Mouse (Mus musculus) midbrain, embryonic 15.5 days (tissue): Measurements from ENCODE around the gene Sphk1. TPM values are rescaled to one million over a fixed set of nuclear protein-coding genes. Genes with fewer than 3 reads are reported as not detected.
A peak's percentile ranks its signal among the peaks of the same experiment; 100 is the strongest.

Experiments used
- ATAC-seq: fragments of 200-750 bp; cut with Nextera tagmentation; replicated peaks from 2 replicates; pipeline ENCODE4 v1.8.0; 2017; ENCODE audit warnings: moderate TSS enrichment
- H3K27ac ChIP-seq: fragments of 300-500 bp; sonication (generic); 2 replicates; pipeline ENCODE4 v1.5.1; 2015; ENCODE audit warnings: mild to moderate bottlenecking, inconsistent platforms
- H3K27me3 ChIP-seq: fragments of 300-500 bp; sonication (generic); replicated peaks from 2 replicates; pipeline ENCODE4 v1.6.1; 2015; ENCODE audit warnings: inconsistent platforms
- H3K36me3 ChIP-seq: fragments of 300-500 bp; sonication (generic); replicated peaks from 2 replicates; pipeline ENCODE4 v1.6.1; 2015; ENCODE audit warnings: inconsistent platforms
- H3K4me1 ChIP-seq: fragments of 300-500 bp; sonication (generic); 2 replicates; pipeline ENCODE4 v1.6.1; 2015; ENCODE audit warnings: inconsistent platforms
- H3K4me2 ChIP-seq: fragments of 300-500 bp; sonication (generic); 2 replicates; pipeline ENCODE4 v1.6.1; 2015; ENCODE audit warnings: inconsistent platforms, mild to moderate bottlenecking, moderate library complexity
- H3K4me3 ChIP-seq: fragments of 300-500 bp; sonication (generic); 2 replicates; pipeline ENCODE4 v1.5.1; 2015; ENCODE audit warnings: mild to moderate bottlenecking, inconsistent platforms
- H3K9ac ChIP-seq: fragments of 300-500 bp; sonication (generic); 2 replicates; pipeline ENCODE4 v1.6.1; 2015; ENCODE audit warnings: mild to moderate bottlenecking, inconsistent platforms
- H3K9me3 ChIP-seq: fragments of 300-500 bp; sonication (generic); 2 replicates; pipeline ENCODE4 v1.6.1; 2016; ENCODE audit warnings: inconsistent platforms
- WGBS: fragments of 180-500 bp; shearing (Covaris S2); methylation state at CpG from one replicate; pipeline ENCODE4 v1.1.7; 2015; ENCODE audit warnings: mixed read lengths; 5-methylcytosine and 5-hydroxymethylcytosine counted together
- polyA plus RNA-seq: library from polyadenylated mRNA; unstranded; fragments of >200 nt; fragmentation: Nextera tagmentation; extraction: Ambion mirVana; gene quantifications from 2 replicates; pipeline ENCODE4 v1.2.1, GENCODE M21; 2015

The Sphk1 gene
- polyA plus RNA-seq, 1 experiment from 2014 or later, result 5.3 TPM

DNA sequence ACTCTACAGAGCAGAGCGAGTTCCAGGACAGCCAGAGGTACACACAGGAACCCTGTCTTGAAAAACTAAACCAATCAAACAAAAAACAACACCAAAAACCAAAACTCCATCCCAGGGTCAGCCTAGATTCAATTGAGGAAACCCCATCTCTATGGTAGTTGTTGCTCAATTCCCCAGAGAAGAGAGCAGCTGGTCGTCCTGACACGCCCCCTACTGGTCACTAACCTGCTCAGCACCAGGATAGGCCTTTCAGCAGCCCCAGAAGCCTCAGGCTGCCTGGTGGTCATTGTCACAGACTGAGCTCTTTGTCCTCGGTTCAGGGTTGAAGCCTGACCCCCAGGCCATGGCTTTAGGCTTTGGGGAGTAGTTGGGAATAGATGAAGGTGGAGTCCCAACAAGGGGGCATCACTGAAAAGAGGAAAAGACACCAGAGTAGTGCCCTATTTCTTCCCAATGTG, 36.9 kb upstream of the Sphk1 start, which contains the start of gene Prpsap1:
Prpsap1 (minus strand) TSS at position 408 of the 458 bp plus-strand sequence.
- WGBS, result 25% methylated on average over 4 of the region's 4 CpGs
- no peak within 1 kb of the TSS for H3K4me3 ChIP-seq
- H3K9me3 ChIP-seq, result no peaks in the 10 kb centered on the region

DNA sequence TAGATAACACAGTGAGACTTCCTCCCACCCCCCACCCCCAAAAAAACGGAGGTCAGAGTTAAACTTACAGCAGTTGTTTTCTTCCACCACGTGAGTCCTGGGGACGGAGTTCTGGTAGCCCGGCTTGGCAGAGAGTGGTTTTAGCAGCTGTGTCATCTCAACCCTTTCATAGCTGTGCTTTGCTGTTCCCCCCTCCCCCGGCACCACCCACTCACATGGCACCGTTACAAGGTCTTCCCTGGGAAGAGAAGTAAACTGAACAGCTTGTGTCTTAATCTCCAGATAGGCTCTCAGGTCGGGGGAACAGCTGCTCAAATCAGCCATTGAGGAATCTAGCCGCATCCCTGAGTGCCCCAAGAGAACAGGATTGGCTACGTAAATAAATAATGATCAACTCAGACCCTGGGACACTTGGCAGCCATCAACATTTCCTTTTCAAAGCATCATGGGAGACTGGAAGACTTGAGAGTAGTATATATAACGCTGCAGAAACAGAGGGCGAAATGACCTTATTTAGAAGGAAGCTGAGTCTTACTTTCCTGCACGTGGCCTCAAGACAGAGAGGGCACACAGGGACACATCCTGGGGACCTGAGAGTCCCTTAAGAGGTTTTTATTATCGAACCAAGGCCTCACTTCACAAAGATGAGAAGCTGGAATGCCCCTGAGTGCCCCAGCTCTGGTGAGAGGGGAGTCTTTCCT, 36.1 kb upstream of the Sphk1 start:
- H3K27ac ChIP-seq, result peak overlapping the region; percentile 19; the same call in 1 of the 2 replicates
- WGBS, result 44% methylated on average over 13 of the region's 13 CpGs
- no peaks in the 10 kb centered on the region for H3K27me3 ChIP-seq

More for the DNA sequence above, 36.9 kb upstream of the Sphk1 start, which contains the start of gene Prpsap1:
- Histone ChIP-seq H3K9ac (no peak within 1 kb of the TSS), H3K36me3 (no peaks in the 10 kb centered on the region), H3K4me1 (peaks cover 10% of the 10 kb centered on the region), H3K27me3 (no peaks in the 10 kb centered on the region), H3K27ac (peak within 1 kb of the TSS; percentile 19; the same call in 1 of the 2 replicates), H3K4me2 (no peak within 1 kb of the TSS)
- ATAC-seq, result no peak

DNA sequence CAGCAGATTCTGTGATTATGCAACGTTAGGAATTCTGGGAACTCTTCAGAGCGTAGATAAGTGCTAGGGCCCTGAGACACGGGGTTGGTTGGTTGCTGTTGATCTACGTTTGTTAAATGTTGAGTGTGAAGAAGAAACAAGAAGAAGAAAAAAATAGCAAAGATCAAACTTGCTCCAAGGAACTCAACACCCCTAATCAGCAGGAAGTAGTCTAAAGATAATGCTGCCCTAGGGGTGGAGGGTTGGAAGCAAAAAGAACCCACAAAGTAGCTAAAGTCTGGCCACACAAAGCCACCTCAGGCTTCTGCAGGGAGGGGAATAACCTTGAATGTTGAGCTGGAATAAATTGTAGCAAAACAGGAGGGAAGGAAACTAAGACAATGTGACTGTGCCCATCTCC, 33.4 kb upstream of the Sphk1 start:
- 94% methylated on average over 4 of the region's 4 CpGs for WGBS
- no peak overlapping the region for H3K27ac ChIP-seq
- no peak overlapping the region for H3K9ac ChIP-seq
- no peak overlapping the region for H3K4me3 ChIP-seq
- ATAC-seq, result no peak
- no peak overlapping the region for H3K4me2 ChIP-seq
- no peaks in the 10 kb centered on the region for H3K9me3 ChIP-seq
- H3K4me1 ChIP-seq, result no peaks in the 10 kb centered on the region
- H3K27me3 ChIP-seq, result no peaks in the 10 kb centered on the region
- H3K36me3 ChIP-seq, result no peaks in the 10 kb centered on the region

More for the DNA sequence above, 36.1 kb upstream of the Sphk1 start:
- no peaks in the 10 kb centered on the region for H3K36me3 ChIP-seq
- no peak overlapping the region for H3K9ac ChIP-seq
- peaks cover 4% of the 10 kb centered on the region for H3K4me1 ChIP-seq
- no peak for ATAC-seq
- no peak overlapping the region for H3K4me3 ChIP-seq
- no peak overlapping the region for H3K4me2 ChIP-seq
- no peaks in the 10 kb centered on the region for H3K9me3 ChIP-seq

DNA sequence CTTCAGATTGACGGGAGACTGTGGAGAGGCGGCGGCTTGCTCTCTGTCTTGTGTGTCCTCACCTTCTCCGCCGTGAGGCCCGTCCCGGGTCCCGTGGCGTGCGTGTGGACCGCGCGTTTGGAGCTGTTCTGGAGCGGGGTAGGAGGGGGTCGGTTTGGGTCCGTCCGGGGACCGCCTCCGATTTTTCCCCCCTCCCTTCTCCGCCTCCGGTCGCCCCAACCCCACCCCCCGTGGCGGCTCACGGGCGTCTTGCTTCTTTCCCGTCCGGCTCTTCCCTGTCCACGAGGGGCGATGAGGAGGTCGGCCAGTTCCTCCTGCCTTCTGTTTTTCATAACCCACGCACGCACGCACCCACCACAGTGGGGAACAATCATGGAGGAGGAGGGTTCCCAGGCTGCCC, 32.1 kb upstream of the Sphk1 start:
- no peak for ATAC-seq
- Histone ChIP-seq H3K27ac (no peak overlapping the region), H3K4me3 (peak overlapping the region; percentile 22), H3K36me3 (no peaks in the 10 kb centered on the region), H3K27me3 (no peaks in the 10 kb centered on the region), H3K9me3 (no peaks in the 10 kb centered on the region), H3K4me2 (peak overlapping the region; percentile 45), H3K4me1 (no peaks in the 10 kb centered on the region), H3K9ac (peak overlapping the region; percentile 25; the same call in 1 of the 2 replicates)
- WGBS, result 31% methylated on average over 34 of the region's 34 CpGs

DNA sequence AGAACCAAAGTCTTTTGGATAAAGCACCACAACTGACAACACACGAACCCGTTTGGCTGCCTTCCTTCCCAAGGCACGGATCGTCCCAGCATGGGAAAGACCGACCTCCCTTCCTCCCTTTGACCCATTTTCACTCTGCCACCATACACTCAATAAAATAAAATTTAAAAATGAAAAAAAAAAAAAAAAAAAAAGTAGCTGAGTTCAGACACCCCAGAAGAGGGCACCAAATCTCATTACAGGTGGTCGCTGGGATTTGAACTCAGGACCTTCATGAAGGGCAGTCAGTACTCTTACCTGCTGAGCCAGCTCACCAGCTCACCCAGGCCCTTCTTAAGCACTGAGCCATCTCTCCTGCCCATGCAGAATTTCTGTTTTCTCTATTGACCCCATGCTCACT, 31.7 kb upstream of the Sphk1 start:
- Histone ChIP-seq H3K9me3 (no peaks in the 10 kb centered on the region), H3K27me3 (no peaks in the 10 kb centered on the region), H3K4me2 (peak overlapping the region; percentile 45; the same call in 1 of the 2 replicates), H3K9ac (no peak overlapping the region), H3K36me3 (no peaks in the 10 kb centered on the region), H3K27ac (no peak overlapping the region), H3K4me1 (no peaks in the 10 kb centered on the region), H3K4me3 (no peak overlapping the region)
- 37% methylated on average over 6 of the region's 6 CpGs for WGBS
- no peak for ATAC-seq

DNA sequence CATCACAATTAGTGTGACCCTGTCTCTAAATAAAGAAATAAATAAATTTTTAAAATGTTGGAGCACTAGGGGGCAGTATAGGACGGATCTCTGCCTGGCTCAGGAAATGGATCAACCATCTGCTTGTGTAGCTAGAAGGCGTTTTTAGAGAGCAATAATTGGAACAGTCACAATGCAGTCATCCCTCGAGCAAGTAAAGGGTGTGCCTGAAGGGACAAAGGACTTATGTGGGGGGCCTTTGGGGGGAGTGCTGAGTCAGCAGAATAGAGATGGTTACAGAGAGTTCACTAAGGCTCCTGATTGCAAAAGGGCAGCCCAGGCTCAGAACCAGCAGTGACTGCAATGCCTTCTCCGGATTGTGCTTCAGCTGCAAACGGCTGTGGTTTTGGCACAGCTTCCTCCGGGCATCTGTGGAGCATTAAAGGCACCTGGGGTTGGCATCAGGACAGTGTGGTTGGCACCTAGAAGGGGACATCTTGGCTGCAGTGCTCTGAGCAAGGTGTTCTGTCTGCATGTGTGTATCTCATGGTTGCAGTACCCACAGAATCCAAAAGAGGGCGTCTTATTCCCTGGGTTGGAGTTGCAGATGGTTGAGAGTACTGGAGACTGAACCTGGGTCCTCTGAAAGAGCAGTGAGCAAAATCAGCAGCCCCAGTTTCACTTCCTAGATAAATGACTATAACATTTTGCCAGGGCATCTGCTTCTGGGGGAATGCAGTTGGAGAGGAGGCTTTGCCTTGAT, 29.5 kb upstream of the Sphk1 start:
- Histone ChIP-seq H3K9me3 (no peaks in the 10 kb centered on the region), H3K27ac (peak overlapping the region; percentile 24; the same call in 1 of the 2 replicates), H3K9ac (no peak overlapping the region)

DNA sequence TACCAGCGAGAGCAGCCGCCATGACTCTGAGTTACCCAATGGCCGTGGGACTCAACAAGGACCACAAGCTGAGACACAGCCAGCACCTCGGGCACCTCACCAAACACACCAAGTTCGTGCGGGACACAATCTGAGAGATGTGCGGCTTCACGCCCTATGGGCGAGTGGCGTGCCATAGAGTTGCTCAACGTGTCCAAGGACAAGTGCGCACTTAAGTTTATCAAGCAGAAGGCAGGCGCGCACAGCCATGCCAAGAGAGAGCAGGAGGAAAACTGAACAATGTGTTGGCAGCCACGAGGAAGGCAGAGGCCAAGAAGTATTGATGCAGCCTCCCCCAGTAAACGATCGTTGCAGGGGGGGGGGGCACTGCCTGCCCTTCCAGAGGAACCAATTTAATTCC, 26.2 kb upstream of the Sphk1 start:
- no peak overlapping the region for H3K4me3 ChIP-seq
- H3K4me1 ChIP-seq, result no peaks in the 10 kb centered on the region
- no peak overlapping the region for H3K27ac ChIP-seq
- H3K36me3 ChIP-seq, result no peaks in the 10 kb centered on the region
- no peaks in the 10 kb centered on the region for H3K9me3 ChIP-seq
- no peaks in the 10 kb centered on the region for H3K27me3 ChIP-seq
- no peak overlapping the region for H3K9ac ChIP-seq
- 91% methylated on average over 17 of the region's 17 CpGs for WGBS
- no peak for ATAC-seq
- no peak overlapping the region for H3K4me2 ChIP-seq

More for the DNA sequence above, 29.5 kb upstream of the Sphk1 start:
- Histone ChIP-seq H3K4me2 (no peak overlapping the region), H3K36me3 (no peaks in the 10 kb centered on the region), H3K4me1 (no peaks in the 10 kb centered on the region), H3K4me3 (no peak overlapping the region), H3K27me3 (no peaks in the 10 kb centered on the region)
- 26% methylated on average over 7 of the region's 7 CpGs for WGBS
- ATAC-seq, result no peak

DNA sequence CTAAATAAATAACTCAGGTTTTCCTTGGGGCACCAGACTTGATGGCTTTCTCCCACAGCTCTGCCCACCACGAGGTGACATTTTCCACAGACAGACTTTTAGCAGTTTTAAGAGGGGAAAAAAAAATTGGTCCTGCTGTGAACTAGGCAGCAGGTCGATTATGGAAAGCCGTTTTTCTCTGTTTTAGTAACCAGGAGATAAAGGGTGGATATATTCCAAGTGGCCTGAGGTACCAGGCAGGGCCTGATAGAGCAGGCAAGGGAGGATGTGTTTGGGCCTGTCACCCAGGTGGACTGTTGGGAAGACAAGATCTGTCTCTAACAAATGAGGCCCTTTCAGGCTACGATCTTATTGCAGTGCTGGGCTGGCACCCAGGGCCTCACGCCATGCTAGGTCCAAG, 25.2 kb upstream of the Sphk1 start:
- Histone ChIP-seq H3K4me3 (no peak overlapping the region), H3K27me3 (no peaks in the 10 kb centered on the region), H3K36me3 (no peaks in the 10 kb centered on the region), H3K4me2 (no peak overlapping the region), H3K9me3 (no peaks in the 10 kb centered on the region), H3K27ac (no peak overlapping the region), H3K9ac (no peak overlapping the region), H3K4me1 (no peaks in the 10 kb centered on the region)
- WGBS, result 70% methylated on average over 5 of the region's 5 CpGs
- ATAC-seq, result no peak

DNA sequence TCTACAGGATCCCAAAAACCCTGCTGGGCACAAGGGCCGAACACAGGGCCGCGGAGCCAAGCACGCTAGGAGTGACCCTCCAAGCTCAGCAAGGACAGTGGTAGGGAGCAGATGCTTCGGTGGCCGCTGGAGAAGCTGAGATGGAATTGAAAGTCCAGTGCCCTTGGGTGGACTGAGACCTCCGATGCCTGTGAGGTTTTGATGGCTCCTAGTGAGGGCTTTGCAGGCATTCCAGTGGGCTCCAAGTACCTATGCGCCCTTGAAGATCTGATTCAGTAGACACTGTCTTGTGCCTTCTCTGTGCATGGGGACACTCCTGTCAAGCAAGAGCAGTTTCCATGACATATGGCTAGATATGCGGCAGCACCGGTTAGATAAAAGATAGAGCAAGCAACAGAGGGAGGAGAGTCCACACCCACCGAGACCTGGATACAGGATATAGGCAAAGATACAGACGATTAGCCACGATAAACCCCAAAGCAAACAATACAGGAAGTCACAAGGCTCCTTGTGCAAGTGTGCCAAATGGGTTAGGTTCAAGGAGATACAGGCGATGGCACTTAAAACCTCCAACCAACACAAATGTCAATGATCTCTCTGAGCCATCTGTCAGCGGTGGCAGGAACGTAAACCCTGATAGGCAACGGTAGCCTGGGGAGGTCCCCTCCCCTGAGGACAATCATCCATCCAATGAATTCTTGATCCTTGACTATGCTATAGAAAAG, 24.4 kb upstream of the Sphk1 start:
- H3K9ac ChIP-seq, result no peak overlapping the region
- WGBS, result 85% methylated on average over 17 of the region's 17 CpGs
- H3K4me2 ChIP-seq, result no peak overlapping the region
- H3K4me3 ChIP-seq, result no peak overlapping the region
- no peaks in the 10 kb centered on the region for H3K36me3 ChIP-seq
- no peak overlapping the region for H3K27ac ChIP-seq
- H3K4me1 ChIP-seq, result no peaks in the 10 kb centered on the region
- ATAC-seq, result no peak
- H3K9me3 ChIP-seq, result no peaks in the 10 kb centered on the region
- H3K27me3 ChIP-seq, result no peaks in the 10 kb centered on the region

DNA sequence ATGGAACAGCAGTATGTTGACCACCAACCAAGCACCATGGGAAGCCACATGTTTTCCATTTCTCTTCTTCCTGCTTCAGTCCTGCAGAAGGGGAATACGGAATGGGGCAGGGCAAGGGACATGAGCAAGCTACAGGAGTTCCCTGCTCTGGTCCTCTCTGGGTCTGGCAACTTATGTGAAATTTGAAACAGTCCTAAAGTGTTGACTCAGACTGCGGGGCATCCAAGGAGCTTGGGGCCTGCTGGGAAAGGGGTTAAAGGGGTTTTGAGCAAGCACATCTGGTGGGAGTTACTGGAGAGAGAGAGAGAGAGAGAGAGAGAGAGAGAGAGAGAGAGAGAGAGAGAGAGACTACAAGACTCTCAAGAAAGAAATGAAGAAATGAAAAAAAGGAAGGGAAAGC, 22.0 kb upstream of the Sphk1 start:
- no peak for ATAC-seq
- Histone ChIP-seq H3K9me3 (no peaks in the 10 kb centered on the region), H3K27me3 (no peaks in the 10 kb centered on the region), H3K4me2 (no peak overlapping the region), H3K4me3 (no peak overlapping the region), H3K9ac (no peak overlapping the region), H3K27ac (no peak overlapping the region), H3K36me3 (no peaks in the 10 kb centered on the region), H3K4me1 (no peaks in the 10 kb centered on the region)
- WGBS, result 73% methylated on average over 2 of the region's 2 CpGs

DNA sequence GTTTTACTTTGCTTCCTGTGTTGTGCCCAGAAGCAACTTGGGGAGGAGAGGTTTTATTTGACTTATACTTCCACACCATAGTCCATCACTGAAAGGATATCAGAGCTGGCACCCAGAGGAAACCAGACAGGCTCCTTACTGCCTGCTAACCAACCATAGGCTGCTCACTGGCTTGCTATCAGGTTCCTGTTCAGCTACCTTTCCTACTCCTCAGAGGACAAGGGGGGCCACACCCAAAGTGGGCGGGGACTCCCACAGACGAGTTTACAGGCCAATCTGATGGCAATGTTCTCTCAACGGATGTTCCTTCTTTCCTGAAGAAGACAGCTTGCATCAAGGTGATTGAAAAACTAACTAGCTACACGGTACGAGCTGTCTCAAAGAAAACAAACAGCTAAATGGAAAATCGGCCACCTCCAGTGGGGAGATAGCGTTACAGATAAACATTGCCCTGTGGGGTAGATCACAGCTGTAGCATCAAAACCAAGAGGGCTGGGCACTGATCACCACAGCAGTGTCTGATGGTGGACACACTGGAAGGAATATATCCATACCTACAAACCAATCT, 19.3 kb upstream of the Sphk1 start:
- no peak overlapping the region for H3K4me3 ChIP-seq
- 77% methylated on average over 7 of the region's 7 CpGs for WGBS
- no peaks in the 10 kb centered on the region for H3K9me3 ChIP-seq
- H3K4me1 ChIP-seq, result peaks cover 8% of the 10 kb centered on the region
- no peak for ATAC-seq
- no peak overlapping the region for H3K27ac ChIP-seq
- H3K36me3 ChIP-seq, result no peaks in the 10 kb centered on the region
- no peak overlapping the region for H3K4me2 ChIP-seq
- no peaks in the 10 kb centered on the region for H3K27me3 ChIP-seq
- no peak overlapping the region for H3K9ac ChIP-seq

DNA sequence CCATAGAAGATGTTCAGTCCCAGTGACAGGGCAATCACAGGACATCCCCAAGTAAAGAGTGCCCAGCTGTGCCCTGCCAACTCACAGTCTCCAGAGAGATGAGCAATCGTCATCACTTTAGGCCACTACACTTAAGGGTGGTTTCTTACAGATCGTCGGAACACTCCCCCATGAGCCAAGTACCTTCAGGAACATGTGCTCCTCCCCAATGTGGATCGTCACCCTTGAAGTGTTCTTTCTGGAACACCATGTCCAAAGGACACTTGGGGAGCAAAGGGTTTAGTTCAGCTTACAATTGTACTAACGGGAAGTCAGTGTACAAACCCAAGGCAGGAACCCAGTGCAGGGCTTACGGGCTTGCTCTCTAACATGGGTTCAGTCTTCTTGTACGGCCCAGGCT, 18.6 kb upstream of the Sphk1 start:
- no peaks in the 10 kb centered on the region for H3K36me3 ChIP-seq
- no peak overlapping the region for H3K4me3 ChIP-seq
- H3K27ac ChIP-seq, result no peak overlapping the region
- no peak for ATAC-seq
- H3K4me2 ChIP-seq, result no peak overlapping the region
- H3K27me3 ChIP-seq, result no peaks in the 10 kb centered on the region
- no peak overlapping the region for H3K9ac ChIP-seq
- H3K9me3 ChIP-seq, result no peaks in the 10 kb centered on the region
- H3K4me1 ChIP-seq, result peaks cover 8% of the 10 kb centered on the region
- 92% methylated on average over 7 of the region's 7 CpGs for WGBS
